Mouse (Mus musculus) liver, embryonic 11.5 days (tissue): Measurements from ENCODE around the gene Acsl1. TPM values are rescaled to one million over a fixed set of nuclear protein-coding genes. Genes with fewer than 3 reads are reported as not detected.

Source experiments
- ATAC-seq: fragments of 200-750 bp; cut with Nextera tagmentation; replicated peaks from 2 replicates; pipeline ENCODE4 v1.8.0; 2017; ENCODE audit warnings: moderate number of reproducible peaks, mild to moderate bottlenecking, moderate TSS enrichment, moderate library complexity; ENCODE audit not compliant: low FRiP score
- DNase-seq: peaks from one replicate; pipeline ENCODE4 v3.0.0-alpha.2; 2017; ENCODE audit warnings: low spot score
- H3K27ac ChIP-seq: fragments of 300-500 bp; sonication (generic); 2 replicates; pipeline ENCODE4 v1.5.1; 2014; ENCODE audit warnings: mild to moderate bottlenecking, low read depth, low read length, control low read depth
- H3K27me3 ChIP-seq: fragments of 300-500 bp; sonication (generic); replicated peaks from 2 replicates; pipeline ENCODE4 v1.6.1; 2014; ENCODE audit warnings: low read length, mixed read lengths; ENCODE audit not compliant: control insufficient read depth, insufficient read depth
- H3K36me3 ChIP-seq: fragments of 300-500 bp; sonication (generic); 2 replicates; pipeline ENCODE4 v1.6.1; 2014; ENCODE audit warnings: mild to moderate bottlenecking, low read length, moderate library complexity, mixed read lengths; ENCODE audit not compliant: control insufficient read depth, insufficient read depth
- H3K4me1 ChIP-seq: fragments of 300-500 bp; sonication (generic); replicated peaks from 2 replicates; pipeline ENCODE4 v1.6.1; 2014; ENCODE audit warnings: low read length, mixed read lengths; ENCODE audit not compliant: control insufficient read depth, insufficient read depth
- H3K4me2 ChIP-seq: fragments of 300-500 bp; sonication (generic); 2 replicates; pipeline ENCODE4 v1.6.1; 2014; ENCODE audit warnings: mild to moderate bottlenecking, control low read depth, moderate library complexity
- H3K4me3 ChIP-seq: fragments of 300-500 bp; sonication (generic); 2 replicates; pipeline ENCODE4 v1.5.1; 2014; ENCODE audit warnings: low read depth, low read length, control low read depth
- H3K9ac ChIP-seq: fragments of 300-500 bp; sonication (generic); 2 replicates; pipeline ENCODE4 v1.6.1; 2014; ENCODE audit warnings: low read depth, low read length, control low read depth
- H3K9me3 ChIP-seq: fragments of 300-500 bp; sonication (generic); 2 replicates; pipeline ENCODE4 v1.6.1; 2016; ENCODE audit warnings: low read length, inconsistent platforms, mixed read lengths; ENCODE audit not compliant: control insufficient read depth
- WGBS: fragments of 180-500 bp; shearing (Covaris S2); extraction: QIAGEN DNeasy Blood & Tissue Kit; methylation state at CpG from one replicate; pipeline ENCODE4 v1.1.7; 2014; 5-methylcytosine and 5-hydroxymethylcytosine counted together
- polyA plus RNA-seq: library from polyadenylated mRNA; unstranded; fragments of >200 nt; fragmentation: Nextera tagmentation; extraction: Ambion mirVana; gene quantifications from 2 replicates; pipeline ENCODE4 v1.2.1, GENCODE M21; 2014

Acsl1 gene
- polyA plus RNA-seq, 1 experiment from 2014 or later, result 47.3 TPM

GRCm38 (mm10) chr8:46445964-46446915, 24.6 kb upstream of the Acsl1 start:
- Histone ChIP-seq H3K36me3 (no peaks in the 10 kb centered on the region), H3K4me2 (no peak overlapping the region), H3K27me3 (no peaks in the 10 kb centered on the region), H3K27ac (peak overlapping the region; percentile 74), H3K4me1 (peaks cover 13% of the 10 kb centered on the region), H3K4me3 (no peak overlapping the region), H3K9me3 (no peaks in the 10 kb centered on the region), H3K9ac (no peak overlapping the region)
- peak; percentile 34 for DNase-seq
- ATAC-seq, result peak; percentile 64
- 25% methylated on average over 12 of the region's 12 CpGs for WGBS

GRCm38 (mm10) chr8:46447334-46447733, 23.5 kb upstream of the Acsl1 start:
- no peak overlapping the region for H3K4me3 ChIP-seq
- no peaks in the 10 kb centered on the region for H3K36me3 ChIP-seq
- no peak overlapping the region for H3K4me2 ChIP-seq
- ATAC-seq (peak; percentile 42; the same call in 1 of the 2 replicates), DNase-seq (no peak)
- no peaks in the 10 kb centered on the region for H3K9me3 ChIP-seq
- no peak overlapping the region for H3K9ac ChIP-seq
- no peaks in the 10 kb centered on the region for H3K27me3 ChIP-seq
- peaks cover 13% of the 10 kb centered on the region for H3K4me1 ChIP-seq
- WGBS, result 67% methylated on average over 6 of the region's 6 CpGs
- H3K27ac ChIP-seq, result no peak overlapping the region

DNA sequence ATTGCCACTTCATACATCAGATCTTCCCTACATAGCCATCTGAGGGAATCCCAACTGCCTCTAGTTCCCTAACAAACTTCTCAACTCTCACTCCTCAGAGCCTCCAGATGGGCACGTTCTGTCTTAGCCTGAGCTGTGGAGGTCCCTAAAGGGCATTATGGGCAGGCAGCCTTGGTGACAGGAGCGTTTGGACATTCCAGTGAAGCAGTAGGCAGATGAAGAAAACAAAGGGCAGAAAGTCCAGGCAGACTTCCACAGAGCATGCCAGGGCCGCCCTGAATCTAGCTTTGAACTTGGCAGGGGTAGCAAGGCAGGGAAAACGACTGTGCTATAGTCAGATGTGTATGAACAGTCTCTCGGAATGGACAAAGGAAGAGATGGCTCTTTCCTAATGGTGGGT, 22.2 kb upstream of the Acsl1 start:
- Histone ChIP-seq H3K9ac (no peak overlapping the region), H3K36me3 (no peaks in the 10 kb centered on the region), H3K4me1 (peaks cover 13% of the 10 kb centered on the region), H3K27me3 (no peaks in the 10 kb centered on the region), H3K4me2 (no peak overlapping the region), H3K4me3 (no peak overlapping the region), H3K9me3 (no peaks in the 10 kb centered on the region), H3K27ac (no peak overlapping the region)
- no peak for ATAC-seq
- DNase-seq, result no peak
- 76% methylated on average over 5 of the region's 5 CpGs for WGBS

GRCm38 (mm10) chr8:46449063-46449462, 21.8 kb upstream of the Acsl1 start:
- ATAC-seq (no peak), DNase-seq (no peak)
- Histone ChIP-seq H3K9me3 (peaks cover 1% of the 10 kb centered on the region; the same call in 1 of the 2 replicates), H3K36me3 (no peaks in the 10 kb centered on the region), H3K9ac (no peak overlapping the region), H3K4me2 (no peak overlapping the region), H3K27ac (no peak overlapping the region), H3K4me3 (no peak overlapping the region), H3K4me1 (peaks cover 13% of the 10 kb centered on the region), H3K27me3 (no peaks in the 10 kb centered on the region)
- WGBS, result 81% methylated on average over 4 of the region's 4 CpGs

DNA sequence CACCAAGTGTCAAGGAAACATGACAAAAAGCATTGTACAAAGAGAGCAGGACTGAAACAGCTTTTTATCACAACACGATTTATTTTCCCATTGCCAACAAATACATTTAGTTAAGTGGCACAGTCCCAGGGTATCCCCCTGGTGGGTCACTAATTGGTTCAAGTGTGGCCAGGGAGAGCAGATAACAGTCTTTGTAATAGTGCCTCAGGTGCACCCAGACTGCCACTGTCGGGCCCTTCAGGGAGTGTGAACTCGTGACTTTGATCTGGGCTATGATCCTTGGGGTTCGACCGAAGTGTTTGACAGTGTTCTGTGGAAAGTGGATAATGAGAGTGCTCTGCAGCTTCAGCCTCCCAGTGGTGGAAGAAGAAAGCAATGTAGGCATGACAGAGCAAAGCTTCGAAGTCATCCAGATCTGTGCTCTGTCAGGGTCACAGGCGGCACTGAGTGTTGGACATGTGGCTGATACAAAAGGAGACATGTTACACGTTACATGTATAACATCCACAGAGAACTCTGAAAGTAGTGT, 21.1 kb upstream of the Acsl1 start:
- no peak for DNase-seq
- no peak overlapping the region for H3K27ac ChIP-seq
- no peaks in the 10 kb centered on the region for H3K27me3 ChIP-seq
- H3K4me2 ChIP-seq, result no peak overlapping the region
- peaks cover 4% of the 10 kb centered on the region; the same call in 1 of the 2 replicates for H3K9me3 ChIP-seq
- 68% methylated on average over 8 of the region's 8 CpGs for WGBS
- H3K4me1 ChIP-seq, result peaks cover 13% of the 10 kb centered on the region
- no peak overlapping the region for H3K4me3 ChIP-seq
- no peak overlapping the region for H3K9ac ChIP-seq
- no peaks in the 10 kb centered on the region for H3K36me3 ChIP-seq
- ATAC-seq, result no peak

GRCm38 (mm10) chr8:46458215-46458811, 12.5 kb upstream of the Acsl1 start:
- Histone ChIP-seq H3K27ac (no peak overlapping the region), H3K27me3 (no peaks in the 10 kb centered on the region), H3K4me3 (no peak overlapping the region), H3K4me1 (no peaks in the 10 kb centered on the region), H3K9me3 (peaks cover 4% of the 10 kb centered on the region; the same call in 1 of the 2 replicates), H3K36me3 (no peaks in the 10 kb centered on the region), H3K4me2 (no peak overlapping the region), H3K9ac (no peak overlapping the region)
- ATAC-seq, result no peak
- no peak for DNase-seq
- WGBS, result 54% methylated on average over 6 of the region's 6 CpGs

DNA sequence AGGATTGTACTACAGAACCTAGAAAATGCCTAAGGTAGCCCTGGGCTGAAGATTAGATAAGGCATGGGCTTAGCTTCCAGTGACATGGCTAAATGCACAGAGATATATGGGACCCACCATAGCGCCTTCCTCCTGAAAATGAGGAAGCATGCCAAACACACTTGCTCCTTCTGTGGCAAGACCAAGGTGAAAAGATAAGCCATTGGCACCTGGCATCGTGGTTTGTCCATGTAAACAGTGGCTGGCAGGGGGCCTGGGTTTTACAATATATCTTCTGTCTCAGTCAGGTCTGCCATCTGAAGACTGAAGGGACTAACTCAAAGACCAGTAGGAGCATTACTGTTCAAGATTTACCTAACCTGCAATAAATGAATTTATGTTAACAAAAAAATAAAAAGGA, 2.4 kb upstream of the Acsl1 start:
- Histone ChIP-seq H3K4me3 (no peak overlapping the region), H3K27me3 (no peaks in the 10 kb centered on the region), H3K4me1 (peaks cover 13% of the 10 kb centered on the region; the same call in 1 of the 2 replicates), H3K27ac (no peak overlapping the region), H3K4me2 (no peak overlapping the region), H3K9ac (no peak overlapping the region), H3K36me3 (0 out of 2 replicates have a peak, but pooled peaks cover 3% of the 10 kb centered on the region), H3K9me3 (no peaks in the 10 kb centered on the region)
- ATAC-seq (no peak), DNase-seq (no peak)
- WGBS, result 56% methylated on average over 2 of the region's 2 CpGs

GRCm38 (mm10) chr8:46469071-46469769, 1.6 kb upstream of the Acsl1 start:
- Histone ChIP-seq H3K36me3 (0 out of 2 replicates have a peak, but pooled peaks cover 3% of the 10 kb centered on the region), H3K4me2 (no peak overlapping the region), H3K9me3 (no peaks in the 10 kb centered on the region), H3K4me3 (no peak overlapping the region), H3K9ac (no peak overlapping the region), H3K4me1 (peaks cover 13% of the 10 kb centered on the region; the same call in 1 of the 2 replicates), H3K27ac (no peak overlapping the region), H3K27me3 (no peaks in the 10 kb centered on the region)
- ATAC-seq (no peak), DNase-seq (no peak)
- 89% methylated on average over 8 of the region's 8 CpGs for WGBS
